Mouse (Mus musculus) bone marrow, adult 2 months (tissue): ENCODE measurements around the gene Wfdc1. TPM values are rescaled to one million over a fixed set of nuclear protein-coding genes. Genes with fewer than 3 reads are reported as not detected.

Source experiments
- H3K27ac ChIP-seq: fragments of 200-500 bp; 2 replicates; pipeline ENCODE4 v1.5.1; 2012; ENCODE audit warnings: low read depth, mild to moderate bottlenecking, control low read depth, inconsistent platforms, low read length; ENCODE audit not compliant: control insufficient read depth, poor library complexity, insufficient read depth
- H3K4me1 ChIP-seq: fragments of 200-500 bp; 2 replicates; pipeline ENCODE4 v1.6.1; 2011; ENCODE audit warnings: low read length; ENCODE audit not compliant: control insufficient read depth, insufficient read depth
- H3K4me3 ChIP-seq: fragments of 200-500 bp; replicated peaks from 2 replicates; pipeline ENCODE3; 2011; ENCODE audit warnings: mild to moderate bottlenecking, low read depth, low read length, control low read depth; ENCODE audit not compliant: control insufficient read depth
- CTCF ChIP-seq: fragments of 200-500 bp; IDR thresholded peaks from 2 replicates; pipeline ENCODE4 v1.5.1; 2011; ENCODE audit warnings: low read length, control low read depth; ENCODE audit not compliant: control insufficient read depth, insufficient read depth
- POLR2A ChIP-seq: fragments of 200-500 bp; IDR thresholded peaks from 2 replicates; pipeline ENCODE4 v1.6.1; 2011; ENCODE audit warnings: low read depth, mild to moderate bottlenecking, control low read depth, low read length, borderline replicate concordance; ENCODE audit not compliant: control insufficient read depth
- WGBS: fragments of 180-500 bp; shearing (Covaris S2); methylation state at CpG from one replicate; pipeline ENCODE4 v1.1.7; 2018; 5-methylcytosine and 5-hydroxymethylcytosine counted together
- polyA plus RNA-seq: library from polyadenylated mRNA; stranded (reverse); fragments of >200 nt; gene quantifications from 2 replicates; pipeline ENCODE4 v1.2.4, GENCODE M21; 2011; ENCODE audit warnings: low replicate concordance; ENCODE audit not compliant: missing spikeins, insufficient read depth, insufficient read length

Wfdc1 gene
- polyA plus RNA-seq, 1 experiment = not detected

DNA sequence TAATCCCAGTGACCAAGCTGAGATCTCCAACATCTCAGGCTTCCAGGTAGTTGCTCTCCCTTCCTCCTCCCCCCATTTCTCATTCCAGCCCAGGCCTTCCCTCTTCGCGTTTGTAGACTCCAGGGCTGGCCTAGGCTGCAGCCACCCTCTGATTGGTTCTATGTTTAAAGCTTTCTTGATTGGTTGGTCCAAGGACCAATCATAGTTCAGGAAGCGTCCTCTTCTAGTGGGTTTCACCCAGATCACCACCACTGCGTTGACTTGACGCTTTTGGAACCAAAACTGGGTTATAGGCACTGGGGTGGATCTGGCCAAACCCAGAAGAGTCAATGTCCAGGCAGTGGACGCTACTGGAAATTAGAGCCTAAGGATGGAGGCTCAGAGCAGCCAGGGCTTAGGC is 56.2 kb downstream of the Wfdc1 start:
- no peaks in the 10 kb centered on the region for H3K4me1 ChIP-seq
- H3K4me3 ChIP-seq = no peak overlapping the region
- no peak overlapping the region for H3K27ac ChIP-seq
- 65% methylated on average over 6 of the region's 6 CpGs for WGBS
- TF ChIP-seq CTCF = no peak

DNA sequence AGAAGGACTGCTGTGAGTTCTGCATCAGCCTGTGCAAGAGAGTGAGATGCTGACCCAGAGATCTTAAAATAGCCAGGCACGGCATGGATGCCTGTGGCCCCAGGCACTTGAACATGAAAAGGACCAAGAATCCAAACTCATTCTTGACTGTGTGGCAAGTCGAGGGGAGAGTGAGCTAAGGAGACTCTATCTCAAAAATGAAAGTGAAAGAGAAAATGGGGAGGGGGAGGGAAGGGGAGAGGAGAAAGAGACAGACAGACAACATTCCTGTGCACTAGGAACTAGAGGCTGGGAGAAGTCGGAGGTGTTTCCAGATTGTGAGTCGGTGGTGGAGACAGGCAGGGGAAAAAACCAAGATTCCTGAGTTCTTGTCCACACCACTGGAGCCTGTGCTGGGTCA is 57.5 kb downstream of the Wfdc1 start:
- Histone ChIP-seq H3K4me3 (no peak overlapping the region), H3K4me1 (no peaks in the 10 kb centered on the region), H3K27ac (no peak overlapping the region)
- TF ChIP-seq POLR2A (no peak), CTCF (no peak)
- 45% methylated on average over 4 of the region's 4 CpGs for WGBS

DNA sequence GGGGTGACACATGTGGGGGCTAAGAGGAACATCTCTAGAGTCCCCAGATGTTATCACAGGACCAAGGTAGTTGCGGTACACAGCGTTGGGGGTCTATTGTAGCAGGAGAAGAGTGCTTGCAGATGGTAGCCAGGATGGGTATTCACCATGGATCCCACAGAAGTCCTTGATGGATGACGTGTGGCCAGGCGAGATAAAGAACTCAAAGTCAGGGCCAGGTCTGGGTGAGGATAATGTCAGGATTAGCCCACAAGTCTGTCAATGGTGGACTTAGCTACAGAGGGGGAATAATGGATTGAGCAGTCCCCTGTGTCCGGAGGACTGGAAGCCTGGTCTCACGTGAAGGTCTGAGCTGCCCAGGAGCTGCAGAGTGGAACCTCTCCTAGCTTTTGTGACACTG is 58.4 kb downstream of the Wfdc1 start:
- WGBS = 87% methylated on average over 6 of the region's 6 CpGs
- Histone ChIP-seq H3K27ac (no peak overlapping the region), H3K4me3 (no peak overlapping the region), H3K4me1 (no peaks in the 10 kb centered on the region)
- TF ChIP-seq CTCF (no peak), POLR2A (no peak)

DNA sequence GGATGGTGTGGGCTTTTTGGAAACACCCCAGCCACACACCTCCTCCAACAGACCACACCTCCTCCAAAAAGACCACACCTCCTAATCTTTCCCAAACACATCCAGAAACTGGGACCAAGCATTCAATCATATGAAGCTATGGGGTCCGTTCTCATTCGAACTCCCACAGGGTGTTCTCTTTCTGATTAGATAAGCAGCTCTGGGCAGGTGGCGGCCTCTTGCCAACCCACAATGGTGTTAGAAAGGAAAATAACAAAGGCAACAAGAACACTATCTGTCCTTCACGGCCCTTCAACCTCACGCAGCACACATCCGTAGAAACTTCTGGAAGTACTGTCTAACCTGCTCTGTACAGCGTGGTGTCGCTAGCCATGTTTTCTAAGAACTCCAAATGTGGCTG is 60.9 kb downstream of the Wfdc1 start:
- no peak overlapping the region for H3K27ac ChIP-seq
- H3K4me1 ChIP-seq = no peaks in the 10 kb centered on the region
- no peak overlapping the region for H3K4me3 ChIP-seq
- WGBS = 66% methylated on average over 8 of the region's 8 CpGs
- TF ChIP-seq CTCF (no peak), POLR2A (no peak)

DNA sequence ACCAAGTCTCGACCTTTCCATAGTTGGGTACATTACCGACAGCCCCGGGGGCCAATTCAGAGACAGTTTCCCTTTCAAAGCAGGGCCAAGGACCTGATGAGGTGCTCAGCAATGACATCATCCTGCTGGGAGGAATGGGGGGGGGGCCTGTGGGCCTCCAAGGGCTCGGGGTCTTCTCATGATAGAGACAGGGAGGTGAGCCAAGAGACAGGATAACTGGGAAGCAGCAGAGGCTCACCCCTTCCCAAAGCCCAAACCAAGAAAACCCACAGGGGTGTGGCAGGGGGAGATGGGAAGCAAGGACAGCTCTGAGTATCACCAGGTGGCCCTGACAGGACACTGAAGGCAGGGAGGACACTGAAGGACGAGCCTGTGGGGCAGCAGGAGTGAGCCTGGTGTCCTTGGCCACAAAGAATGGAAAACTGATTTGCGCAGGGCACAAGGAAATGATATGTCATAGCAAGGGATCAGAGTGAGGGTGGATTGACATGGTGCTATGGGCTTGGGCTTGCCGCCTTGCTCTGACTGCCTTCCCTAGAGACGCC is 62.3 kb downstream of the Wfdc1 start:
- no peak overlapping the region for H3K27ac ChIP-seq
- 78% methylated on average over 8 of the region's 8 CpGs for WGBS
- TF ChIP-seq CTCF (no peak), POLR2A (no peak)
- H3K4me1 ChIP-seq = no peaks in the 10 kb centered on the region
- no peak overlapping the region for H3K4me3 ChIP-seq

DNA sequence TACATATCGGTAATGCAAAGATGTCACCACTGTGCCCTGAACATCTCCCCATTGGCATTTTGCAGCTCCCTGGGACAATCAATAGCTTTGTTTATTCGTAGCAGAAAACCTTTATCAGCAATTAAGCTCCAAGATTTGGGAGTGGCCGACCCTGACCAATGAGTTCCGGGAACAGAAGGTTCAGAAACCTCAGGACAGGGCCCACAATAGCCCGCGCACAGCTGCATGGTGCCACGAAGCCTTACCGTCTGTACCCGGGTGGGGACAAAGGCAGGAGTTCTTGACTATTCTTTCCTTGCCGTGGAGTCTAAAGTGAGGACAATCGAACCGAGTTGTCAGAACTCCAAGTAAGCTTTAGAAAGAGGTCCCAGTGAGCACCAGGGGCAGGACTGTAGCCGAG is 65.9 kb downstream of the Wfdc1 start:
- 80% methylated on average over 13 of the region's 13 CpGs for WGBS
- TF ChIP-seq CTCF = no peak
- TF ChIP-seq POLR2A = no peak
- H3K4me1 ChIP-seq = no peaks in the 10 kb centered on the region
- H3K4me3 ChIP-seq = no peak overlapping the region
- H3K27ac ChIP-seq = no peak overlapping the region

DNA sequence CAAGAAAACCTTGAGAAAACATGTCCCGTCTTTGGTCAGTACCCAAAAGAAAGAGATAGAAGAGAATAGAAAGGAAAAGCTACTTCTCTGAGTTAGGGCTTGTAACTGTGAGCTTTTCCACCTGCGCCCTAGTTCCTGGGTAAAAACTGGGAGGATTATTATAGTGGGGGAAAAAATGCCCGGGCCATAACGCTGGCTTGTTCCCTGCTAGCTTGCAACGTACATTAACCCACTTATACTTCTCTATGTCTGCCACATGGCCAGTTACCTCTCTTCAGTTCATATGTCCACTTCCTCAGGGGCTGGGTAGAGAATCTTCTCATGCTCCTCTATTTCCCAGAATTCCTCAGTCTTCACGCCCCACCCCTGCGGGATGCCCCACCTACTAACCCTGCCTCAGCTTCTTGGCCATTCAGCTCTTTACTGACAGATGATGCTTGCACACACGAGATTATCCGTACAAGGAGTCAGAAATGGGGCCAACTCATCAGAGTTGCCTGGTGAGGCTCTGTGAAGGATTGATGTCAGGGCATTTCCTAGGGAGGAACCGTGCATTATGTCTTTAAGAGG is 70.3 kb downstream of the Wfdc1 start:
- TF ChIP-seq CTCF (no peak), POLR2A (no peak)
- Histone ChIP-seq H3K27ac (no peak overlapping the region), H3K4me3 (no peak overlapping the region), H3K4me1 (no peaks in the 10 kb centered on the region)
- 79% methylated on average over 10 of the region's 10 CpGs for WGBS

DNA sequence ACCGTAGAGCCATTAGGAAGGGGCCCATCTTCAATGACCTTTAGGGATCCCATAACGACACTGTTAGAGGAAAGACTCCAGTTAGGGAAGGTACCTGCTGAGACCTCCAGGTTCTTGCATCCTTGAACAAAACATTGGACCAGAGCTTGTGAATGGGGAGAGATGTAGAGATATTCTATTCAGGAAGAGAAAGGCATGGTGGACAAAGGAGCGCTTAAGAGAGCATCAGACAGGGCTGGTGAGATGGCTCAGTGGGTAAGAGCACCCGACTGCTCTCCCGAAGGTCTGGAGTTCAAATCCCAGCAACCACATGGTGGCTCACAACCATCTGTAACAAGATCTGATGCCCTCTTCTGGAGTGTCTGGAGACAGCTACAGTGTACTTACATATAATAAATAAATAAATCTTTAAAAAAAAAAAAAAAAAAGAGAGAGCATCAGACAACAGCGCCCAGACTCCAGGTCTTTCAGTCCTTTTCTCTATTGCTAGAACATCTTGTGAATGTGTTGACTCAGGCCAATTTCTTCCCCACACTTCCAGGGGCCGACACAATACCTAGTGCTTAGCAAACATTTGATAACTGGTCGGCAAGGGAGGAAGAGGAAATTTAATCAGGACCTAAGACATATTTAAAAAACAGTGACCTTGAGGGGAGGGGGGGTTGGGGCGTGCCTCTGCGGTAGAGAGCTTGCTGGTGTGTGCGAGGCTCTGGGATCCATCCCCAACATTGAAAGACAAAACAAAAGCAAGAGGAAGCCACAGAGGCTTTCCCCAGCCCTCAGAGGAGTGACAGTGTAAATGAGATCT is 71.1 kb downstream of the Wfdc1 start:
- Histone ChIP-seq H3K4me3 (no peak overlapping the region), H3K4me1 (no peaks in the 10 kb centered on the region), H3K27ac (no peak overlapping the region)
- WGBS = 62% methylated on average over 11 of the region's 11 CpGs
- TF ChIP-seq CTCF (no peak), POLR2A (no peak)

Other genes with a start within 250 kb of the Wfdc1 start
- gene Osgin1, start 232.2 kb upstream of the Wfdc1 start, polyA plus RNA-seq = 5.5 and 6.5 TPM in 2 replicates
- 0.49 TPM in 1 of 2 replicates, not detected in the other for gene Necab2, start 219.6 kb upstream of the Wfdc1 start, polyA plus RNA-seq
- not detected in 2 replicates for gene Slc38a8, start 164.7 kb upstream of the Wfdc1 start, polyA plus RNA-seq
- 19.7 and 35.3 TPM in 2 replicates for gene Mbtps1, start 107.6 kb upstream of the Wfdc1 start, polyA plus RNA-seq
- 14.5 and 22.2 TPM in 2 replicates for gene Hsdl1, start 91.2 kb upstream of the Wfdc1 start, polyA plus RNA-seq
- gene Dnaaf1, start 91.1 kb upstream of the Wfdc1 start, polyA plus RNA-seq = 0.34 and 0.70 TPM in 2 replicates
- 9.6 and 17.6 TPM in 2 replicates for gene Taf1c, start 61.1 kb upstream of the Wfdc1 start, polyA plus RNA-seq
- gene Adad2, start 53.6 kb upstream of the Wfdc1 start, polyA plus RNA-seq = not detected in 2 replicates
- gene Kcng4, start 30.7 kb upstream of the Wfdc1 start, polyA plus RNA-seq = not detected in 2 replicates
- not detected in 2 replicates for gene Atp2c2, start 33.6 kb downstream of the Wfdc1 start, polyA plus RNA-seq
- gene Tldc1, start 112.1 kb downstream of the Wfdc1 start, polyA plus RNA-seq = 0.88 and 3.2 TPM in 2 replicates
- gene Cotl1, start 174.2 kb downstream of the Wfdc1 start, polyA plus RNA-seq = 90.1 and 247 TPM in 2 replicates
- gene Klhl36, start 195.9 kb downstream of the Wfdc1 start, polyA plus RNA-seq = 2.8 and 4.8 TPM in 2 replicates
- 85.2 and 133 TPM in 2 replicates for gene Usp10, start 244.0 kb downstream of the Wfdc1 start, polyA plus RNA-seq
- 3.5 and 10.6 TPM in 2 replicates for gene Gm20388, start 244.5 kb downstream of the Wfdc1 start, polyA plus RNA-seq